Mouse (Mus musculus) central nervous system, embryonic 18 days (tissue): ENCODE data around the gene Mug2. TPM values are rescaled to one million over a fixed set of nuclear protein-coding genes. Genes with fewer than 3 reads are reported as not detected.

Source experiments
- polyA plus RNA-seq: library from polyadenylated mRNA; depleted of rRNA; stranded (reverse); fragments of >200 nt; gene quantifications from 2 replicates; pipeline ENCODE4 v1.2.3, GENCODE M21; 2012; rRNA removed

Gene Mug2
- not detected in 2 replicates for polyA plus RNA-seq

GRCm38 (mm10) chr6:122006461-122006860 lies at the start of gene Mug2:
Gene Mug2, plus strand, starts transcription at chr6:122006761.

Other genes starting within 250 kb of the Mug2 start
- gene Mug1, start 168.2 kb upstream of the Mug2 start, polyA plus RNA-seq = not detected in 2 replicates